Mouse (Mus musculus) embryonic fibroblast, embryonic 13.5 days (primary cell): ENCODE data around the gene Acvrl1.

Experiments used
- CTCF ChIP-seq: IDR thresholded peaks from 2 replicates; pipeline ENCODE4 v1.5.1; 2011; ENCODE audit warnings: mild to moderate bottlenecking, control low read depth, low read length, moderate library complexity, borderline replicate concordance; ENCODE audit not compliant: insufficient read depth
- POLR2A ChIP-seq: IDR thresholded peaks from 2 replicates; pipeline ENCODE4 v1.6.1; 2011; ENCODE audit warnings: low read depth, mild to moderate bottlenecking, control low read depth, low read length, moderate library complexity

GRCm38 (mm10) chr15:101192260-101192640 lies 63.9 kb downstream of the Acvrl1 start:
- TF ChIP-seq CTCF (no peak), POLR2A (no peak)
